Mouse (Mus musculus): Measurements from ENCODE around the gene Sgk2. TPM values are rescaled to one million over a fixed set of nuclear protein-coding genes. Genes with fewer than 3 reads are reported as not detected.

The Sgk2 gene
- polyA plus RNA-seq (2015; fragmentation: Nextera tagmentation; extraction: Ambion mirVana) = not detected in 2 replicates

DNA sequence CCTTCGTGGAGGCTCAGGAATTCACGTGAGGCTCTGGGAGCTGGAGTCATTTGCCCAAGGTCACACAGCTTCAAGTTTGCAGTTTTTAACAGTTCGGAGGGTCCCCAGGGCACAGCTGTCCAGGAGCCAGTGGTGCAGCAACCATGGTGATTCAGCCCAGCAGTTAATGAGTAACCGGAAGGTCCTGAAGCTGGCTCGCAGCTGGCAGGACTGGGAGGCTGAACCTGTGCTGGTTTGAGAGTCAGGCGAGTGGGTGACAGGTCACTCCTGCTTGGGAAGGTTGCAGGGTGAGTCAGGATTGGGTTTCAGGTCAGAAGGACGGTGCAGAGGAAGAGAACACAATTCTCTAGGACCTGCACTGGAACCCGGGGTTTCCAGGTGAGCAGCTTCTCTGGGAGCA lies at the start of gene Sgk2:
Gene Sgk2 (plus strand): TSS at position 113 of the 400 bp plus-strand sequence.
- no peak for ATAC-seq
- Histone ChIP-seq H3K9me3 (ENCODE audit: control insufficient read depth, low read length) (no peaks in the 10 kb centered on the region), H3K4me1 (replicated peaks; ENCODE audit: control insufficient read depth, insufficient read depth, low read length) (0 out of 2 replicates have a peak, but pooled peaks cover 3% of the 10 kb centered on the region), H3K36me3 (ENCODE audit: control insufficient read depth, insufficient read depth) (no peaks in the 10 kb centered on the region), H3K27ac (ENCODE audit: low read length) (no peak within 1 kb of the TSS), H3K4me3 (replicated peaks; ENCODE audit: low read length) (no peak within 1 kb of the TSS), H3K27me3 (replicated peaks; ENCODE audit: control insufficient read depth, insufficient read depth, low read length) (no peaks in the 10 kb centered on the region), H3K9ac (replicated peaks; ENCODE audit: low read depth, low read length) (no peak within 1 kb of the TSS), H3K4me2 (ENCODE audit: low read length) (no peak within 1 kb of the TSS)
- 65% methylated on average over 8 of the region's 8 CpGs for WGBS

GRCm38 (mm10) chr2:162939562-162939961 lies 47.6 kb upstream of the Sgk2 start:
- no peak overlapping the region for H3K27ac ChIP-seq (ENCODE audit: low read length)
- no peak overlapping the region for H3K4me3 ChIP-seq (replicated peaks; ENCODE audit: low read length)
- ATAC-seq = no peak
- peaks cover 9% of the 10 kb centered on the region for H3K4me1 ChIP-seq (replicated peaks; ENCODE audit: control insufficient read depth, insufficient read depth, low read length)
- H3K27me3 ChIP-seq (replicated peaks; ENCODE audit: control insufficient read depth, insufficient read depth, low read length) = no peaks in the 10 kb centered on the region
- 72% methylated on average over 1 of the region's 1 CpGs for WGBS
- H3K9me3 ChIP-seq (ENCODE audit: control insufficient read depth, low read length) = no peaks in the 10 kb centered on the region
- H3K36me3 ChIP-seq (ENCODE audit: control insufficient read depth, insufficient read depth) = peaks cover 36% of the 10 kb centered on the region
- H3K9ac ChIP-seq (replicated peaks; ENCODE audit: low read depth, low read length) = no peak overlapping the region
- H3K4me2 ChIP-seq (ENCODE audit: low read length) = no peak overlapping the region

GRCm38 (mm10) chr2:162943148-162943846 lies 43.8 kb upstream of the Sgk2 start, which contains the start of gene L3mbtl1:
Gene L3mbtl1, plus strand, starts transcription at chr2:162943472.
- under 1% methylated on average over 40 of the region's 40 CpGs for WGBS
- Histone ChIP-seq H3K27ac (ENCODE audit: low read length) (no peak within 1 kb of the TSS), H3K36me3 (ENCODE audit: control insufficient read depth, insufficient read depth) (peaks cover 13% of the 10 kb centered on the region), H3K4me2 (ENCODE audit: low read length) (peak within 1 kb of the TSS; percentile 57), H3K4me1 (replicated peaks; ENCODE audit: control insufficient read depth, insufficient read depth, low read length) (peaks cover 9% of the 10 kb centered on the region), H3K27me3 (replicated peaks; ENCODE audit: control insufficient read depth, insufficient read depth, low read length) (no peaks in the 10 kb centered on the region), H3K9me3 (ENCODE audit: control insufficient read depth, low read length) (no peaks in the 10 kb centered on the region), H3K4me3 (replicated peaks; ENCODE audit: low read length) (peak within 1 kb of the TSS; percentile 59), H3K9ac (replicated peaks; ENCODE audit: low read depth, low read length) (peak within 1 kb of the TSS; percentile 69)
- ATAC-seq = peak; percentile 86

DNA sequence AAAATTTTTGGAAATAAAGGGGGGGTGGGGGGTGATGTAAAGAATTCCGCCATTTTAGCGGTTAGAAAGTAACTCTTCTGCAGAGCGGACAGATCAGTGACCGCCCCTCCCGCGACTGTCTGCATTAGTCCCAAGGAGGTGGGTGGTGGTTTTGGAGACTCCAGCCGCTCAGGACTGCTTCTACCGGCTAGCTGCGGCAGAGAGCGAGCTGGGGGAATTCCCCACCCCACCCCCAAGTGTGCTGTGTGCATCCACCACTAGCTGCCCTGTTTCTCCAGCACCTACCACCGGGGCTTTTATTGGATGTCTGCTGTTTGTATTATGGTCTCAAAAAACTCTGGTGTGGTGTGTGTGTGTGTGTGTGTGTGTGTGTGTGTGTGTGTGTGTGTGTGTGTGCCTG lies 43.2 kb upstream of the Sgk2 start:
- WGBS = 4% methylated on average over 11 of the region's 11 CpGs
- no peak for ATAC-seq
- H3K9ac ChIP-seq (replicated peaks; ENCODE audit: low read depth, low read length) = no peak overlapping the region

DNA sequence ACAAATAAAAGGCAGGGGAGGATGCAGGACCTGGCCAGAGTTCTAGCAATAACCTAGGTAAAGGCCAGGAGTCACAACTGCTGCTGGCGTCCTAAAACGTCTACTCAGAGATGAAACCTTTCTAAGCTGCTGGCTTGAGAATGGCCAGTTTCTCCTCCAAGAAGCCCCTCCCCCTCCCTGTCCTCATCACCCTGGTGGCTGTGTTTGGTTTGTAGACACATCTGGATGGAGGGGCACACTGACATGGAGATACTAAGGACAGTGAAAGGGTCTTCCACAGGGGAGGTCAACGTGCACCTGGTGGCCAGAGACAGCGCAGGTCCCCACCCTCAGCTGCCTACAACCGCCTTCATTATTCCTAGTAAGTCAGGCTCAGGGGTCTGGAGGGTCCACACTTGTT lies 40.2 kb upstream of the Sgk2 start:
- H3K9me3 ChIP-seq (ENCODE audit: control insufficient read depth, low read length) = no peaks in the 10 kb centered on the region
- whole genome bisulfite sequencing = 83% methylated on average over 5 of the region's 5 CpGs
- no peaks in the 10 kb centered on the region for H3K36me3 ChIP-seq (ENCODE audit: control insufficient read depth, insufficient read depth)
- no peaks in the 10 kb centered on the region for H3K27me3 ChIP-seq (replicated peaks; ENCODE audit: control insufficient read depth, insufficient read depth, low read length)
- H3K4me1 ChIP-seq (replicated peaks; ENCODE audit: control insufficient read depth, insufficient read depth, low read length) = peaks cover 9% of the 10 kb centered on the region
- H3K4me3 ChIP-seq (replicated peaks; ENCODE audit: low read length) = no peak overlapping the region
- no peak for ATAC-seq
- no peak overlapping the region for H3K9ac ChIP-seq (replicated peaks; ENCODE audit: low read depth, low read length)
- no peak overlapping the region for H3K4me2 ChIP-seq (ENCODE audit: low read length)
- H3K27ac ChIP-seq (ENCODE audit: low read length) = no peak overlapping the region

More for the DNA sequence above, 43.2 kb upstream of the Sgk2 start:
- Histone ChIP-seq H3K4me1 (replicated peaks; ENCODE audit: control insufficient read depth, insufficient read depth, low read length) (peaks cover 9% of the 10 kb centered on the region), H3K4me3 (replicated peaks; ENCODE audit: low read length) (peak overlapping the region; percentile 59), H3K36me3 (ENCODE audit: control insufficient read depth, insufficient read depth) (peaks cover 8% of the 10 kb centered on the region), H3K9me3 (ENCODE audit: control insufficient read depth, low read length) (no peaks in the 10 kb centered on the region), H3K27me3 (replicated peaks; ENCODE audit: control insufficient read depth, insufficient read depth, low read length) (no peaks in the 10 kb centered on the region), H3K4me2 (ENCODE audit: low read length) (peak overlapping the region; percentile 57), H3K27ac (ENCODE audit: low read length) (no peak overlapping the region)

- Histone ChIP-seq H3K4me3 (replicated peaks; ENCODE audit: low read length) (no peak overlapping the region), H3K4me2 (ENCODE audit: low read length) (peak overlapping the region; percentile 28), H3K36me3 (ENCODE audit: control insufficient read depth, insufficient read depth) (no peaks in the 10 kb centered on the region), H3K27ac (ENCODE audit: low read length) (no peak overlapping the region), H3K9ac (replicated peaks; ENCODE audit: low read depth, low read length) (no peak overlapping the region), H3K9me3 (ENCODE audit: control insufficient read depth, low read length) (no peaks in the 10 kb centered on the region), H3K27me3 (replicated peaks; ENCODE audit: control insufficient read depth, insufficient read depth, low read length) (no peaks in the 10 kb centered on the region), H3K4me1 (replicated peaks; ENCODE audit: control insufficient read depth, insufficient read depth, low read length) (peaks cover 5% of the 10 kb centered on the region)
- ATAC-seq = no peak
- WGBS = 33% methylated on average over 15 of the region's 15 CpGs
Observed at GRCm38 (mm10) chr2:162947736-162948135, 39.4 kb upstream of the Sgk2 start.

- ATAC-seq = no peak
- H3K9me3 ChIP-seq (ENCODE audit: control insufficient read depth, low read length) = no peaks in the 10 kb centered on the region
- WGBS = 58% methylated on average over 14 of the region's 14 CpGs
- H3K9ac ChIP-seq (replicated peaks; ENCODE audit: low read depth, low read length) = no peak overlapping the region
- H3K27ac ChIP-seq (ENCODE audit: low read length) = no peak overlapping the region
- no peaks in the 10 kb centered on the region for H3K27me3 ChIP-seq (replicated peaks; ENCODE audit: control insufficient read depth, insufficient read depth, low read length)
- H3K4me2 ChIP-seq (ENCODE audit: low read length) = peak overlapping the region; percentile 28
- H3K36me3 ChIP-seq (ENCODE audit: control insufficient read depth, insufficient read depth) = no peaks in the 10 kb centered on the region
- H3K4me3 ChIP-seq (replicated peaks; ENCODE audit: low read length) = no peak overlapping the region
- 0 out of 2 replicates have a peak, but pooled peaks cover 2% of the 10 kb centered on the region for H3K4me1 ChIP-seq (replicated peaks; ENCODE audit: control insufficient read depth, insufficient read depth, low read length)
Observed at GRCm38 (mm10) chr2:162948221-162948620, 38.9 kb upstream of the Sgk2 start.

DNA sequence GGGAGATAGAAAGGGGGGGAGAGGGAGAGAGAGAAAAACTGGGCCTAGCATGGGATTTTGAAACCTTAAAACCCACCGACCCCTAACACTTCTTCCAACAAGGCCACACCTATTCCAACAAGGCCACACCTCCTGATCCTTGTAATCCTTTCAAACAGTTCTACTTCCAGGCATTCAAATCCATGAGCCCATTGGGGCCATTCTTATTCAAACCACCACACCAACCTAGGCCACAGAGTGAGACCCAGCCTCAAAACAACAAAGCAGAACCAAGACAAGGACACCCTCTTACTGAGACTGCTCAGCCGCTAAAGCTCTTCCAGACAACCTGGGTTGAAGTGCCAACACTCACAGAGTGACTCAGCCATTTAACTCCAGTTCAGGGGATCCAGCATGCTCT lies 36.4 kb upstream of the Sgk2 start:
- Histone ChIP-seq H3K4me3 (replicated peaks; ENCODE audit: low read length) (no peak overlapping the region), H3K9me3 (ENCODE audit: control insufficient read depth, low read length) (no peaks in the 10 kb centered on the region), H3K27ac (ENCODE audit: low read length) (no peak overlapping the region), H3K9ac (replicated peaks; ENCODE audit: low read depth, low read length) (no peak overlapping the region), H3K4me1 (replicated peaks; ENCODE audit: control insufficient read depth, insufficient read depth, low read length) (no peaks in the 10 kb centered on the region), H3K4me2 (ENCODE audit: low read length) (no peak overlapping the region), H3K36me3 (ENCODE audit: control insufficient read depth, insufficient read depth) (no peaks in the 10 kb centered on the region), H3K27me3 (replicated peaks; ENCODE audit: control insufficient read depth, insufficient read depth, low read length) (no peaks in the 10 kb centered on the region)
- ATAC-seq = no peak
- 87% methylated on average over 2 of the region's 2 CpGs for WGBS

DNA sequence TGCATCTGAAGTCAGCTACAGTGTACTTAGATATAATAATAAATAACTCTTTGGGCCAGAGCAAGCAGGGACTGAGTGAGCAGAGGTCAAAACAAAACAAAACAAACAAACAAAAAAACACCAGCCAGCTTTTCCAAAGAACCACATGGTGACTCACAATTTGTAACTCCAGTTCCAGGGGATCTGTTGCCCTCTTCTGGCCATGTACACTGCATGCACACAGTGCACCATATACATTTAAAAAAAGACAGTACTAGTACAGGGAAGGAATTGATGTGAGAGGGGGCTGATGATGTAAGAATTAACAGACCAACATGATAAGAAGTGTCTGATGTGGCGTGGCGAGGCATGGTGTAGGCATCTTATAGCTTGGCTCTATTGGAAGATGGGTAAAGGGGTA lies 30.3 kb upstream of the Sgk2 start:
- no peaks in the 10 kb centered on the region for H3K27me3 ChIP-seq (replicated peaks; ENCODE audit: control insufficient read depth, insufficient read depth, low read length)
- H3K4me3 ChIP-seq (replicated peaks; ENCODE audit: low read length) = no peak overlapping the region
- H3K9ac ChIP-seq (replicated peaks; ENCODE audit: low read depth, low read length) = no peak overlapping the region
- H3K36me3 ChIP-seq (ENCODE audit: control insufficient read depth, insufficient read depth) = no peaks in the 10 kb centered on the region
- H3K9me3 ChIP-seq (ENCODE audit: control insufficient read depth, low read length) = no peaks in the 10 kb centered on the region
- WGBS = 95% methylated on average over 2 of the region's 2 CpGs
- no peak overlapping the region for H3K27ac ChIP-seq (ENCODE audit: low read length)
- no peaks in the 10 kb centered on the region for H3K4me1 ChIP-seq (replicated peaks; ENCODE audit: control insufficient read depth, insufficient read depth, low read length)
- H3K4me2 ChIP-seq (ENCODE audit: low read length) = no peak overlapping the region
- ATAC-seq = no peak

All from forebrain, embryonic 16.5 days (tissue).